Mouse (Mus musculus) lung, postnatal 0 days (tissue): ENCODE data around the gene Wnt10a.

Experiments used
- CTCF ChIP-seq: IDR thresholded peaks from 2 replicates; pipeline ENCODE4 v1.5.1; 2016; ENCODE audit warnings: antibody characterized with exemption, mild to moderate bottlenecking
- EP300 ChIP-seq: IDR thresholded peaks from 2 replicates; pipeline ENCODE4 v1.6.1; 2016; ENCODE audit warnings: antibody characterized with exemption, mild to moderate bottlenecking, control low read depth

GRCm38 (mm10) chr1:74801631-74802140 lies 10.4 kb downstream of the Wnt10a start:
- no peak for TF ChIP-seq CTCF
- TF ChIP-seq EP300 = no peak
